Mouse (Mus musculus) cerebellum, adult 2 months (tissue): Measurements from ENCODE around the gene Ski.

ENCODE experiments used
- CTCF ChIP-seq: fragments of 200-500 bp; IDR thresholded peaks from 2 replicates; pipeline ENCODE4 v1.5.1; 2011; ENCODE audit warnings: low read depth, mild to moderate bottlenecking, control low read depth, low read length, moderate library complexity, borderline replicate concordance; ENCODE audit not compliant: insufficient read depth
- POLR2A ChIP-seq: fragments of 200-500 bp; IDR thresholded peaks from 2 replicates; pipeline ENCODE4 v1.6.1; 2011; ENCODE audit warnings: low read length, control low read depth, borderline replicate concordance; ENCODE audit not compliant: insufficient read depth

- TF ChIP-seq CTCF, result no peak
- no peak for TF ChIP-seq POLR2A
These were observed 101.2 kb downstream of the Ski start for GRCm38 (mm10) chr4:155121222-155121621.
